Mouse (Mus musculus) left cerebral cortex, adult 2 months (tissue): ENCODE results near the gene Gjb4. TPM values are rescaled to one million over a fixed set of nuclear protein-coding genes. Genes with fewer than 3 reads are reported as not detected.

Experiments
- DNase-seq, 2 experiments: peaks; one replicate each; pipeline ENCODE4 v3.0.0; 2021 to 2022; ENCODE audit warnings: low spot score in 2 of 2, mixed read lengths in 1 of 2; ENCODE audit errors: extremely low spot score in 1 of 2
- H3K27ac ChIP-seq: fragments of 200-600 bp; 2 replicates; pipeline ENCODE4 v1.8.1; 2022
- H3K4me3 ChIP-seq: fragments of 200-600 bp; 2 replicates; pipeline ENCODE4 v1.8.1; 2022
- CTCF ChIP-seq: fragments of 200-600 bp; IDR thresholded peaks from 2 replicates; pipeline ENCODE4 v1.8.1; 2022; ENCODE audit warnings: antibody characterized with exemption, mild to moderate bottlenecking, moderate library complexity
- intact Hi-C: fragments of 180-260 bp; cut with DNase I; formaldehyde crosslinking; loops from one replicate; pipeline ENCODE4 v1.15.1; 2025
- total RNA-seq, 2 experiments: library from RNA; stranded (reverse); gene quantifications; 2 replicates each; pipeline ENCODE4 v1.2.3; 2021

Gjb4 gene
- total RNA-seq, 2 experiments from 2014 or later = not detected

GRCm38 (mm10) chr4:127337668-127338067 lies 16.2 kb downstream of the Gjb4 start:
- no peak for DNase-seq
- intact Hi-C loops = no loop called here
- no peak for TF ChIP-seq CTCF
- Histone ChIP-seq H3K27ac (no peak overlapping the region), H3K4me3 (no peak overlapping the region)

- no peak overlapping the region for H3K27ac ChIP-seq
- intact Hi-C loops = no loop called here
- DNase-seq = no peak
- H3K4me3 ChIP-seq = no peak overlapping the region
- TF ChIP-seq CTCF = no peak
Measured at GRCm38 (mm10) chr4:127334870-127335504, 18.9 kb downstream of the Gjb4 start.

- intact Hi-C loops = no loop called here
- no peak overlapping the region for H3K27ac ChIP-seq
- DNase-seq = no peak
- no peak overlapping the region for H3K4me3 ChIP-seq
- TF ChIP-seq CTCF = no peak
Measured at GRCm38 (mm10) chr4:127331171-127331570, 22.7 kb downstream of the Gjb4 start.

GRCm38 (mm10) chr4:127330181-127331100 lies 23.4 kb downstream of the Gjb4 start, which contains the start of gene Gjb3:
Gene Gjb3, minus strand, starts transcription at chr4:127330844.
- intact Hi-C loops = no loop called here
- no peak for DNase-seq
- H3K4me3 ChIP-seq = no peak within 1 kb of the TSS

GRCm38 (mm10) chr4:127329751-127330150 lies 24.1 kb downstream of the Gjb4 start:
- Histone ChIP-seq H3K4me3 (no peak overlapping the region), H3K27ac (no peak overlapping the region)
- no peak for DNase-seq
- TF ChIP-seq CTCF = no peak
- intact Hi-C loops = no loop called here

More at GRCm38 (mm10) chr4:127330181-127331100, 23.4 kb downstream of the Gjb4 start, which contains the start of gene Gjb3:
- H3K27ac ChIP-seq = no peak within 1 kb of the TSS
- no peak for TF ChIP-seq CTCF

- Histone ChIP-seq H3K27ac (no peak overlapping the region), H3K4me3 (no peak overlapping the region)
- no peak for DNase-seq
- intact Hi-C loops = no loop called here
- TF ChIP-seq CTCF = no peak
Measured at GRCm38 (mm10) chr4:127329046-127329445, 24.8 kb downstream of the Gjb4 start.

GRCm38 (mm10) chr4:127328378-127328777 lies 25.5 kb downstream of the Gjb4 start:
- no peak for DNase-seq
- intact Hi-C loops = no loop called here
- no peak for TF ChIP-seq CTCF
- no peak overlapping the region for H3K27ac ChIP-seq
- H3K4me3 ChIP-seq = no peak overlapping the region

GRCm38 (mm10) chr4:127327749-127328148 lies 26.1 kb downstream of the Gjb4 start:
- DNase-seq = no peak
- intact Hi-C loops = no loop called here
- Histone ChIP-seq H3K4me3 (no peak overlapping the region), H3K27ac (no peak overlapping the region)
- no peak for TF ChIP-seq CTCF

GRCm38 (mm10) chr4:127327258-127327657 lies 26.6 kb downstream of the Gjb4 start:
- H3K27ac ChIP-seq = no peak overlapping the region
- intact Hi-C loops = no loop called here
- H3K4me3 ChIP-seq = no peak overlapping the region
- no peak for DNase-seq
- no peak for TF ChIP-seq CTCF

- intact Hi-C loops = no loop called here
- no peak for DNase-seq
Measured at GRCm38 (mm10) chr4:127325276-127325675, 28.6 kb downstream of the Gjb4 start.

GRCm38 (mm10) chr4:127324759-127325158 lies 29.1 kb downstream of the Gjb4 start:
- TF ChIP-seq CTCF = peak; percentile 72
- peak; percentile 69 to 80 for DNase-seq
- Histone ChIP-seq H3K4me3 (no peak overlapping the region), H3K27ac (no peak overlapping the region)
- intact Hi-C loops = no loop called here

More at GRCm38 (mm10) chr4:127325276-127325675, 28.6 kb downstream of the Gjb4 start:
- Histone ChIP-seq H3K4me3 (no peak overlapping the region), H3K27ac (no peak overlapping the region)
- no peak for TF ChIP-seq CTCF

GRCm38 (mm10) chr4:127324296-127324695 lies 29.6 kb downstream of the Gjb4 start:
- intact Hi-C loops = no loop called here
- H3K27ac ChIP-seq = no peak overlapping the region
- no peak for TF ChIP-seq CTCF
- no peak overlapping the region for H3K4me3 ChIP-seq
- DNase-seq = no peak
